Mouse (Mus musculus) embryonic fibroblast, embryonic 13.5 days (primary cell): ENCODE results near the gene Ier5.

Experiments
- CTCF ChIP-seq: IDR thresholded peaks from 2 replicates; pipeline ENCODE4 v1.5.1; 2011; ENCODE audit warnings: mild to moderate bottlenecking, control low read depth, low read length, moderate library complexity, borderline replicate concordance; ENCODE audit not compliant: insufficient read depth
- POLR2A ChIP-seq: IDR thresholded peaks from 2 replicates; pipeline ENCODE4 v1.6.1; 2011; ENCODE audit warnings: low read depth, mild to moderate bottlenecking, control low read depth, low read length, moderate library complexity

DNA sequence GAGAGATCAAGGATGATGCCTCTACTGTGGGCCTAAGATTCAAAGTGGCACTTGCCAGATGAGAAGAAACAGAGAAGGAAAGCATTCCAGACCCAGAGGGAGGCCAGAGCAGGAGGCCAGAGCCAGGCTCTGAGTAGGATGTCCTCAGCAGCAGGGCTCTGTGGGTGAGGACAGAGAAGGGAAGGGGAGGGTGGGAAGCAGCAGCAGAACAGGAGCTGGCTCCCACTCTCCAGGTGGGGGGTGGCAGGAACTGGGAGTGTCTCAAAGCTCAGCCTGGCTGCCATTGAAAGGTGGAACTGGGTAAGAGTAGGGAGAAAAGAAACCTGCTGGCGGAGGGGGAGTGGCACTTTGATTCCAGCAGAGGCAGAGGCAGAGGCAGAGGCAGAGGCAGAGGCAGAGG lies 46.1 kb downstream of the Ier5 start:
- TF ChIP-seq CTCF = no peak
- no peak for TF ChIP-seq POLR2A
